Mouse (Mus musculus): ENCODE data around the gene Nfix. TPM values are rescaled to one million over a fixed set of nuclear protein-coding genes. Genes with fewer than 3 reads are reported as not detected.

The Nfix gene
- total RNA-seq, 1 experiment: 0.89 TPM

GRCm38 (mm10) chr8:84837149-84837911 lies 37.2 kb upstream of the Nfix start:
- Histone ChIP-seq H3K9me3 (ENCODE audit: control insufficient read depth, insufficient read depth, low read depth, low read length) (no peaks in the 10 kb centered on the region), H3K4me1 (ENCODE audit: control insufficient read depth in 2 of 2, insufficient read depth in 2 of 2, low read length in 2 of 2, poor library complexity in 1 of 2) (peaks cover 0 to 15% of the 10 kb centered on the region in 2 experiments; a peak in 2 of 4 replicates), H3K36me3 (ENCODE audit: control insufficient read depth, insufficient read depth, low read length, poor library complexity, severe bottlenecking) (peaks cover 49% of the 10 kb centered on the region), H3K27ac (ENCODE audit: insufficient read depth, low read depth, low read length, poor library complexity, severe bottlenecking) (peak overlapping the region; percentile 10; the same call in 1 of the 2 replicates), H3K4me3 (ENCODE audit: insufficient read depth in 1 of 2, low read depth in 1 of 2, low read length in 2 of 2, poor library complexity in 1 of 2, severe bottlenecking in 1 of 2) (no peak overlapping the region), H3K9ac (ENCODE audit: insufficient read depth, low read depth, low read length, poor library complexity, severe bottlenecking) (no peak overlapping the region)
- TF ChIP-seq ZNF384 (IDR thresholded peaks at IDR 0.05; ENCODE audit: low read depth, low read length): no peak
- TF ChIP-seq HCFC1 (IDR thresholded peaks at IDR 0.05; ENCODE audit: borderline replicate concordance, insufficient read depth, low read length): no peak
- no peak for TF ChIP-seq MAFK (IDR thresholded peaks at IDR 0.05; ENCODE audit: insufficient read depth, low read depth, low read length)
- no peak for TF ChIP-seq CHD2 (IDR thresholded peaks at IDR 0.05; ENCODE audit: low read depth, low read length)
- no peak for TF ChIP-seq ZC3H11A (IDR thresholded peaks at IDR 0.05; ENCODE audit: borderline replicate concordance, low read depth, low read length)
- in situ Hi-C loops (cut with MboI; ENCODE audit: low sequenced_read_pairs in 2 of 2, unreplicated experiment in 2 of 2): no loop called here
- DNase-seq (ENCODE audit: low read depth, low spot score): no peak

GRCm38 (mm10) chr8:84834866-84835855 lies 35.0 kb upstream of the Nfix start:
- H3K4me1 ChIP-seq (ENCODE audit: control insufficient read depth in 2 of 2, insufficient read depth in 2 of 2, low read length in 2 of 2, poor library complexity in 1 of 2): peaks cover 0 to 15% of the 10 kb centered on the region in 2 experiments; a peak in 2 of 4 replicates
- no peaks in the 10 kb centered on the region for H3K9me3 ChIP-seq (ENCODE audit: control insufficient read depth, insufficient read depth, low read depth, low read length)
- no peak overlapping the region for H3K4me3 ChIP-seq (ENCODE audit: insufficient read depth in 1 of 2, low read depth in 1 of 2, low read length in 2 of 2, poor library complexity in 1 of 2, severe bottlenecking in 1 of 2)
- in situ Hi-C loops (cut with MboI; ENCODE audit: low sequenced_read_pairs in 2 of 2, unreplicated experiment in 2 of 2): no loop called here
- TF ChIP-seq MAFK (IDR thresholded peaks at IDR 0.05; ENCODE audit: insufficient read depth, low read depth, low read length) (no peak), CHD2 (IDR thresholded peaks at IDR 0.05; ENCODE audit: low read depth, low read length) (no peak), ZNF384 (IDR thresholded peaks at IDR 0.05; ENCODE audit: low read depth, low read length) (no peak), HCFC1 (IDR thresholded peaks at IDR 0.05; ENCODE audit: borderline replicate concordance, insufficient read depth, low read length) (no peak), ZC3H11A (IDR thresholded peaks at IDR 0.05; ENCODE audit: borderline replicate concordance, low read depth, low read length) (no peak)
- H3K36me3 ChIP-seq (ENCODE audit: control insufficient read depth, insufficient read depth, low read length, poor library complexity, severe bottlenecking): peaks cover 43% of the 10 kb centered on the region
- H3K9ac ChIP-seq (ENCODE audit: insufficient read depth, low read depth, low read length, poor library complexity, severe bottlenecking): no peak overlapping the region
- no peak overlapping the region for H3K27ac ChIP-seq (ENCODE audit: insufficient read depth, low read depth, low read length, poor library complexity, severe bottlenecking)
- no peak for DNase-seq (ENCODE audit: low read depth, low spot score)

GRCm38 (mm10) chr8:84834002-84834865 lies 34.1 kb upstream of the Nfix start:
- TF ChIP-seq ZNF384 (IDR thresholded peaks at IDR 0.05; ENCODE audit: low read depth, low read length): no peak
- no peak for TF ChIP-seq ZC3H11A (IDR thresholded peaks at IDR 0.05; ENCODE audit: borderline replicate concordance, low read depth, low read length)
- no peak for TF ChIP-seq HCFC1 (IDR thresholded peaks at IDR 0.05; ENCODE audit: borderline replicate concordance, insufficient read depth, low read length)
- no peak for TF ChIP-seq CHD2 (IDR thresholded peaks at IDR 0.05; ENCODE audit: low read depth, low read length)
- TF ChIP-seq MAFK (IDR thresholded peaks at IDR 0.05; ENCODE audit: insufficient read depth, low read depth, low read length): no peak
- Histone ChIP-seq H3K36me3 (ENCODE audit: control insufficient read depth, insufficient read depth, low read length, poor library complexity, severe bottlenecking) (peaks cover 43% of the 10 kb centered on the region), H3K9ac (ENCODE audit: insufficient read depth, low read depth, low read length, poor library complexity, severe bottlenecking) (peak overlapping the region; percentile 14; the same call in 1 of the 2 replicates), H3K9me3 (ENCODE audit: control insufficient read depth, insufficient read depth, low read depth, low read length) (no peaks in the 10 kb centered on the region), H3K4me1 (ENCODE audit: control insufficient read depth in 2 of 2, insufficient read depth in 2 of 2, low read length in 2 of 2, poor library complexity in 1 of 2) (peaks cover 0 to 14% of the 10 kb centered on the region in 2 experiments; a peak in 2 of 4 replicates), H3K4me3 (ENCODE audit: insufficient read depth in 1 of 2, low read depth in 1 of 2, low read length in 2 of 2, poor library complexity in 1 of 2, severe bottlenecking in 1 of 2) (no peak overlapping the region), H3K27ac (ENCODE audit: insufficient read depth, low read depth, low read length, poor library complexity, severe bottlenecking) (no peak overlapping the region)
- DNase-seq (ENCODE audit: low read depth, low spot score): no peak
- in situ Hi-C loops (cut with MboI; ENCODE audit: low sequenced_read_pairs in 2 of 2, unreplicated experiment in 2 of 2): no loop called here

Data from ES-E14 (cell line).